Mouse (Mus musculus) kidney, postnatal 10 days (tissue): ENCODE results near the gene Vwa8.
A peak's percentile ranks its signal among the peaks of the same experiment; 100 is the strongest.

Experiments
- DNase-seq: peaks from one replicate; pipeline ENCODE4 v3.0.0; 2021; ENCODE audit warnings: mixed read lengths

The Vwa8 gene

GRCm38 (mm10) chr14:78848941-78849911 lies at the start of gene Vwa8:
Gene Vwa8, plus strand, starts transcription at chr14:78849052.
- peak; percentile 93 for DNase-seq

DNA sequence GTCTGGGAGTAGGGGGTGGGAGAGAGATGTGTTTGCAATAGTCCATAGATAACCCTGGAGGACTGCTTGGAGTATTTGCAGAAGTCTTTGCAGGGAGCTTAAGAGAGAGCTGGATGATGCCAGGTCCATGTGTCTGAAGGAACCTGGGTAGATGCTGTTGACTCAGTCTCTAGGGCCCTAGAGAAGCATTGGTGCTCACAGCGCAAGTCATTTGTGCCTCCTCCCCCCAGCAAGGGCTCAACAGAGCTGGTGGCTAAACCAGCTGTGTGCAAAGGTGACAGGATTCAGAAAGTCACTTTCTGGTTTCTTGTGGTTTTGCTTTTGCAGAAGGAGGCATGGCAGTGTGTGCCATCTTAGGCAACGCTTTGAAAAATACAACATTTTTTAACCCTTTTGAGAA lies 46.5 kb upstream of the Vwa8 start:
- DNase-seq: no peak

GRCm38 (mm10) chr14:78803924-78804323 lies 44.9 kb upstream of the Vwa8 start:
- no peak for DNase-seq

- DNase-seq: no peak
Measured at GRCm38 (mm10) chr14:78812896-78813295, 36.0 kb upstream of the Vwa8 start.

GRCm38 (mm10) chr14:78816411-78816810 lies 32.4 kb upstream of the Vwa8 start:
- peak; percentile 34 for DNase-seq

DNA sequence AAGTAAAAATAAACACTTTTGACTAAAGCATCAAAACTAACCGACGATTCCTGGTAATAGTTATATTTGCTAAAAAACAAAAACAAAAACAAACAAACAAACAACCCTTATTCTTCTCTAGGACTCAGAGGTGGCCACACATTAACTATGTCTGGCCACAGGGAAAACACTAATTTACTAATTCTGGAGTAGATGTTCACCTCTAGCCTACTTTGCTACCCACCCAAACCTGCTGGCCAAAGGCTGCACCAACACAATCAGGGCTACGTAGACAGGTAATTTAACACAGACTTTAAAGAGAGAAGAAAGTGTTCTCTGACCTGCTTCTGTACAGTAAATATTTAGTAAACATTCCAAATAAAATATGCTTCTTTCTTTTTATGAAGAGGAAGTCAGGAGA lies 31.2 kb upstream of the Vwa8 start:
- DNase-seq: no peak

GRCm38 (mm10) chr14:78818406-78818805 lies 30.4 kb upstream of the Vwa8 start:
- DNase-seq: no peak

GRCm38 (mm10) chr14:78824013-78824412 lies 24.8 kb upstream of the Vwa8 start:
- DNase-seq: no peak

- DNase-seq: no peak
Measured at GRCm38 (mm10) chr14:78824507-78824906, 24.3 kb upstream of the Vwa8 start.

DNA sequence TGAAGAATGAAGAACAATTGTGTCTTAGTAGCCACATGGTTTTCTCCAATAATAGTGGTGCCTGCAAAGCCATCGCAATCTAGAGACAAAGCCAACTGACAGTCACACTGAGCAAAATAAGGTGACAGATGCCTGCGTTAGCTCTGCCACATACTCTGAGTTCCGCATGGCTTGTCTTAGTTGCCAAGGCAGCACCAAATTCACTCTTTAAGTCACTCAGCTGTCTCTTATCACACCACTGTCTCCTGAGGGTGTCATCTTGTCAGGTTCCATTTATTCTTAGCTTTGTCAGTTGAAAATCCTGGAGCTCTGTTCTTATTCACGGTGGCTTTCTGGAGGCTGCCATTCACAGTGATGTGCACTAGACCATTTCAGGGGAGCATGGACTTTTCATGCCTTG lies 17.7 kb upstream of the Vwa8 start:
- DNase-seq: no peak

DNA sequence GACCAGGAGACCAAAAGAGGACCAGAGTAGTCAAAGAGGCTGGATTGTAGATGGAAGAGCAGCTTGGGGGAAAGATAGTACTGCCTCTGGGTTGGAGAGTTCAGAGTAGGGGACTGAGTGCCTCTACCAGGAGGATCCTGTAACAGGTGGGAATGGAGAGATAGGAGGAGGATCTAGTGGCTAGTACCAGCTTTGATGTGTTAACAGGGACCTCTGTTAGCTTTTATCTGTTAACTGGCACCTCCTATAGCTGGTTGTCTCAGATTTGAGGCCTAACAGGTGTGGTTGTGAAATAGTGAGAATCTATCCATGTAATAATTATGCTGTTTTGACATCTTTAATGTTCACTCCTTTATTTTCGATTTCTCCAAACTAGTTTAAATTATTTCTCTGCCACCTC lies 904 bp upstream of the Vwa8 start:
- no peak for DNase-seq

- peak; percentile 22 for DNase-seq
Measured at GRCm38 (mm10) chr14:78848477-78848876, 375 bp upstream of the Vwa8 start.

DNA sequence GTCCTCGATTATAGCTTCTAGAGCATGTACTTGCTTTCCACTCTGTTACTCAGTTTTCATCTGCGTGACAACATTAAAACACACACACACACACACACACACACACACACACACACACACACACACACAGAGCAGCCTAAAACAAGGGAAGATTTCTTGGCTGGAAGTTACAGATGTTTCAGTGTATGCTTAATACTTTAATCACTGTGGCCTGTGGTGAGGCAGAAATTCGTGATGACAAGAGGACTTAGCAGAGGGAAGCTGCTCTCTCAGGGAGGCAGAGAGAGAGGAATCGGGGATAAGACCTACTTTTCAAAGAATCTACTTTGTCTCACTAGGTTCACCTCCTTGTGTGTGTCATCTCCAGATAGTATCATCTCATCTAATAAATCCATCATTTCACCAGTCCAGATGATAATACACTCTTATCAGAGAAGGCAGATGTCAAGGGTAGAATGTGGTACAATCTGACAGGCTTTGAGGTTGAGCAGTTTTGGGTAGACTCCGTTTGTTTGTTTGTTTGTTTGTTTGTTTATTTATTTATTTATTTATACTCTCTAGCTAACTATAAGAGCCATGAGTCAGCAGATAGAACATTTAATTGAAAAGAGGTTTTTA lies 1.2 kb downstream of the Vwa8 start:
- peak; percentile 19 for DNase-seq

GRCm38 (mm10) chr14:78850666-78851065 lies 1.8 kb downstream of the Vwa8 start:
- DNase-seq: peak; percentile 54

- DNase-seq: no peak
Measured at GRCm38 (mm10) chr14:78851366-78851765, 2.5 kb downstream of the Vwa8 start.

GRCm38 (mm10) chr14:78852401-78853246 lies 3.8 kb downstream of the Vwa8 start:
- DNase-seq: no peak

DNA sequence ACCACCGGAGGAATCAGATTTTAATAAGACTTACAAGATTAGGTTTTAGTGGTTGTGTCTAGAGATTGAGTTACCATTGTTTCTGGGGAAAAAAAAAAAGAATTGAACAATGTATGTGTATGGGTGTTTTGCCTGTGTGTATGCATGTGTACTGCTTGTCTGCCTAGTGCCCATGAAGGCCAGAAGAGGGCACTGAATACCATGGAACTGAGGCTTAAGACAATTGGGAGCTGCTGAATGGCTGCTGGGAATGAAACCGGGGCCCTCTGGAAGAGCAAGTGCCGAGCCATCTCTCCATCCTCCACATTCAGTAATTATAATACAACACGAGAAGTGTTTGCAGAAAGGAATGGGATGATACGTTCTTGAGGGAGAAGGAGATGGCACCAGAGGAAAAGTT lies 12.3 kb downstream of the Vwa8 start:
- DNase-seq: no peak

DNA sequence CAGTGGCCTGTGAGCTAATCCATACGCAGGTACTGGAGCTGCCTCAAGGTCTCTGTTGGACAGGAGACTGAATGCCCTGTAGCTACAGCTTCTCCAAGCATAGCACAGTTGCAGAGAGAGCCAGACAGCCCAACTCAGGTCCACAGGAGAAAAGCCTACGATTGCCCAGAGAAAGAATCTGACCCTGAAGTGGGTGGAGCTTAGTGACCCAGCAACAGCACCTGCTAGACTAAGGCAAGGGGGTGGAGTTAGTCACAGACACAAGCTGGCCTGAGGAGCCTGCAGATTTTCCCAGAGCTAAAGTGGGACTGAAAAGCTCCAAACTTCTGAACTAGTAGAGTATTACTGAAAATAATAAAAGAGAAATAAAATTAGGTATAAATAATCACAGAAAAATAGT lies 21.2 kb downstream of the Vwa8 start:
- no peak for DNase-seq

- DNase-seq: no peak
Measured at GRCm38 (mm10) chr14:78877176-78877575, 28.3 kb downstream of the Vwa8 start.

GRCm38 (mm10) chr14:78878402-78879045 lies 29.7 kb downstream of the Vwa8 start:
- DNase-seq: no peak

GRCm38 (mm10) chr14:78880879-78881278 lies 32.0 kb downstream of the Vwa8 start:
- no peak for DNase-seq

GRCm38 (mm10) chr14:78881563-78881962 lies 32.7 kb downstream of the Vwa8 start:
- no peak for DNase-seq
